Mouse (Mus musculus): ENCODE data around the gene Tenm4.

DNA sequence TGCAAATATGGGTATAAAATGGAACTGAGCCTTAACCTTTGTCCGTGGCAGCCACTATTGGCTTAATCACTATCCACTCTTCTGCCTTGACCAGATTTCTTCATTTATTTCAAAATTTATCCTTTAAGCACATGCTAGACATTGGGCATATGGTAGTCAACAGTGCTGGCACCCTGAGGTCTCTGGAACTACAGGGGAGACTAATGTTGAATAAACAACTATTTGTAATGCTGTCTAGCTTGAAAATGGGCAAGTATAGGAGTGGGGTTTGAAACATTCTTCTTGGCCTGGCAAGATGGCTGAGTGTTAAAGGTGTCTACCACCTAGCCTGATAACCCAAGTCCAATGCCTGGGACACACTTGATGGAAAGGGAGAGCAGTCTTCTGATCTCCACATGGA, 12.1 kb downstream of the Tenm4 start:
- no peak for TF ChIP-seq POLR2A (IDR thresholded peaks at IDR 0.05; ENCODE audit: control insufficient read depth in 1 of 2, insufficient read depth in 1 of 2, low read depth in 1 of 2, low read length in 2 of 2, poor library complexity in 1 of 2)
- no peak for TF ChIP-seq CTCF (IDR thresholded peaks at IDR 0.05 in 2 of 3, conservative IDR thresholded peaks at IDR 0.05 in 1 of 3; ENCODE audit: control insufficient read depth in 1 of 3, insufficient read depth in 1 of 3, low read depth in 2 of 3, low read length in 3 of 3, poor library complexity in 1 of 3, severe bottlenecking in 1 of 3)
- TF ChIP-seq TAL1 (IDR thresholded peaks at IDR 0.05; ENCODE audit: low read length) = no peak
- no peak for TF ChIP-seq KAT2A (conservative IDR thresholded peaks at IDR 0.05; ENCODE audit: low read depth, low read length)
